Mouse (Mus musculus): Measurements from ENCODE around the gene Gm5244.

DNA sequence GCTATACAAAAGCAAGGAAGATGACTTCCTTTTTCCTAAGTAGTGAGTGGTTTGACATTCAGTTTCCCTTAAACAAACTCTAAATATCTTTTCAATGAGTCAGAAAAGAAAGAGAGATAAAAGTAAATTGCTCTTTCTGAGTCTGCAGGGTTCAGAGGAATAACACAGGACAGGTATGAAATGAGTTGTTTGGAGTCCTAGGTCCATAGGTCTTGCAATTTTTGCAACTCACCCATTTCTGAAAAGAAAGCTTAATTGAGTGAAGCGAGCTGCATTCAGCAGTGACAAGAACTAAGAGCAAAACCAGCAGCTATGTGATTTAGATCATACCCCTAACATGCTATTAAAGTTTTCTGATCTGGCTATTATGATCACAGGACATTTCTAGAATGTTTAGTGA, 14.9 kb upstream of the Gm5244 start:
- TF ChIP-seq CTCF (IDR thresholded peaks at IDR 0.05; ENCODE audit: extremely low read depth, insufficient read depth, insufficient read length, insufficient replicate concordance) (no peak), POLR2A (IDR thresholded peaks at IDR 0.05; ENCODE audit: low read depth, low read length) (no peak)

All from spleen, adult 2 months (tissue).